Mouse (Mus musculus): ENCODE results near the gene Scaf4.
A peak's percentile ranks its signal among the peaks of the same experiment; 100 is the strongest.

The Scaf4 gene

GRCm38 (mm10) chr16:90283905-90284891 lies at the start of gene Scaf4:
Gene Scaf4, minus strand, starts transcription at chr16:90284503.
- peak; percentile 91 for DNase-seq (ENCODE audit: low read depth, low spot score)

DNA sequence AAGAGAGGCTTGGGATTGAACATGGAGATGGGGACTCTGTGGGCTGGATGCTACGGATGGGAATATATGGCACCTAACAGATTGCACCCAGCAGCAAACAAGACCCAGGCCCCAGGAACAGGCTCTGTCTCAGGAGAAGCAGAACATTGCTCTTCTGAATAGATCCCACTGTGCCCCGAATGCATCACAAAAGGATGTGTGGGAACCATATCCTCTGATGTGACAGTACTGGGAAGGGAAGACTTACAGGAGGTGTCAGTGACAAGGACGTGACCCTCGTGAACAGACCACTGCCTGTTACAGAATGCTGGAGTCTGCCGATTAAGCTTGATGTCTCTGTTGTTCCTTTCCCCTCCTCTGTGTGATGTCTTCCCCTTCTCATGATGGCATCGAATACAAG lies 48.2 kb upstream of the Scaf4 start:
- no peak for DNase-seq (ENCODE audit: low read depth, low spot score)

- DNase-seq (ENCODE audit: low read depth, low spot score), result no peak
These were observed 46.7 kb upstream of the Scaf4 start for GRCm38 (mm10) chr16:90330979-90331378.

DNA sequence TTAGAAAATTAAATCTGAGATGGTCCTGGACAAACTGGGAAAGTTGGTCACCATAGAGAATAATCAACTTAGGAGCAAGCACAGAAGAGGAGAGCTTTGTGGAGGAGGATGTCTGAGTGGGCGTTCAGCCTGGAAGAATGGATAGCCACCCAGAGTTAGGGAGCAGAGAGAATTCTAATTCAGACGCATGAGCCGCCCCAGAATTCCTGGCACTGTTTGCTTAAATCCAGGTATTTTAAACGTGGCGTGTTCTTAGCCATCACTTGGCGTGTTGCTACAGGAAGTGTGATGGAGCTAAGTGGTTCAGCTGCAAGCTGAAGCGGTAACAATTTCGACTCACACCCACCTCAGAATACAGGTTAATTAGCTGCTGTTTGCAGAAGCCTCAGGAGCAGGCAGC lies 45.2 kb upstream of the Scaf4 start:
- DNase-seq (ENCODE audit: low read depth, low spot score), result no peak

DNA sequence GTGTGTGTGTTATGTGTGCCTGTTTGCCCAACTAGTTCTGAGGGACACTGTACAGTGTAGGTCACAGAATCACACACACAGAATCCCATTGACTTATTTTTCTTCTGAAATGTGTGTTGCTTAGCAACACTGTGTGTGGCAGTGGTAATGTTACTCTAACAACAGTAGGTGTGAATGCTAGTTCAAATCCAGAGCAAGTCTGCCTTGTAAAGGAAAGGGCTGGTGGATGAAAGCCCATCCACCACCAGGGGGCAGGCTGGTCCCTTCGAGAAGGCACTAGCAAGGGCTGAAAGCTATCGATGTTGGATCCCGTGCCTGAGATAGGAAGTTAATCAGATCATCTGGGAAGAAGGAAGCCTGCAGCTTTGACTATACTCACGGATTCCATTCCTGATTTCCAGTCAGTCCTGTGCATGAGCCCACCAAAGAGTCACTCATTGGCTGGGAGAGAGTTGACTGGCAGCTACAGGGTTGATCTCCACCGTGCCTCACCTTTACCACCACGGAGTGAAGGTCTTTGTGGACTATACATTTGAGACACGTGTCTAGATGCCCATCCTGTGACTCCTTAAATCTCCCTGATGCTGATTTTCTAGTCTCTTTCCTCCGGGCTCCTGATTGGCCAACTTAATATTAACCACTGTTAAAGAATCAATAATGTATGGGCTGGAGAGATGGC lies 38.7 kb upstream of the Scaf4 start:
- peak; percentile 93 for DNase-seq (ENCODE audit: low read depth, low spot score)

DNA sequence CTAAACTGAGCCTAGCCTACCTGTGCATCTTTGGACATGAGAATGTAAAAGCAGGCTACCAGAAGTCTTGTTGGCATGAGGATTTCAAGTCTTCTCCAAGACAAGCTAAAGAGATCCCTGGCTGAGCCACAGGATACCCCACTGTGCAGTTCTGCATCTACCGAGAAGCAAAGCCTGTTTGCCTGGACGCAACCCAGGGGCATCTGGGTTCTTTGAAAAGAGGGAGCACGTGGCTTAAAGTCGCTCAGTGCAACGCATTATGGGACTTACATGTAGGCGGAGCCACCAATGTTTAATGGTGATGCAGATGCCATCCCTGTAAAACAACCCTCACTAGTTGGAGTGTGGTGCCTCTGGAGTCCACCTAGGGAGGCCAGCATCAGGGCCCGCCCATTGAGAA lies 35.0 kb upstream of the Scaf4 start:
- no peak for DNase-seq (ENCODE audit: low read depth, low spot score)

- DNase-seq (ENCODE audit: low read depth, low spot score), result no peak
These were observed 34.1 kb upstream of the Scaf4 start for GRCm38 (mm10) chr16:90318372-90318926.

GRCm38 (mm10) chr16:90317777-90318176 lies 33.5 kb upstream of the Scaf4 start:
- DNase-seq (ENCODE audit: low read depth, low spot score), result peak; percentile 50

DNA sequence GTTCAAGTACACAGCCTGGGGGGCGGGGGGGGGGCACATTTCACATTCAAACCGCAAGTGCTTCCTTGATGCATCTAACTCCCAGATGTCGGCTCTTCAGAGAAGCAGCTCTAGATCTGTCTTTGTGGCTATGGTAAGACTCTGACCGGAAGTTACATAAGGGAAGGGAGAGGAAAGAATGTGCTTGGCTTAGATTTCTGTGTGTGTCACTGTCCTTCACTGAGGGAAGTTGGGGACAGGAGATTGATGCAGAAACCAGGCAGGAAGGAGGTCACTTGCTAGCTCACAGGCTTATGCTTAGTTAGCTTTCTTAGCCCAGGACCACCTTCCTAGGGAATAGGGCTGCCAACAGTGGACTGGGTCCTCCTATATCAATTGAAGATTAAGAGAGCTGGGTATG lies 31.6 kb upstream of the Scaf4 start:
- DNase-seq (ENCODE audit: low read depth, low spot score), result no peak

DNA sequence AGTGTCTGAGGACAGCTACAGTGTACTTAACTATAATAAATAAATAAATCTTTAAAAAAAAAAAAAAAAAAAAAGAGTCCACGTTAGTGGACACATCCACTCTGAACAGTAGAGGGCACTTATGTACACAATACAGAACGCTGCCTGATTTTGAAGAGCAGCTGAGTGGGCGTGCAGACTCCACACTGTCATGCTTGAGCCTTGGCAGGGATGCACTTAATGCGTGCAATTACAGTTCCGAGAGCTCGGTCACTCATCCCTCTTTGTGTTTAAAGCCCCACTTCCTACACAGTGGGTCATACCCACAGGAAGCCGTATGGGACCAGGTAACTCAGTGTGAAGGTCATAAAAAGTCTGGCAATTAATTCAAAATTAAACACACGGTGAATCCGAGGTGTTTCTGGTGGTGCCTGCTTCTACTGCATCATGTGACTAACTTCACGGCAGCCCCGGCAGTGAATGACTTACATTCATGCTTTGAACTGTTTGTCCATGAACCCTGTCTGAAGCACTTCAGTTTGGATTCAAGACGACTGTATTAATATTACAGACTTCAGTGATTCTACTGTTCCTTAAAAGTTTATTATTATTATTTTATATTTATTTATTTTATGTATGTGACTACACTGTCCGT lies 28.3 kb upstream of the Scaf4 start:
- peak; percentile 73 for DNase-seq (ENCODE audit: low read depth, low spot score)

DNA sequence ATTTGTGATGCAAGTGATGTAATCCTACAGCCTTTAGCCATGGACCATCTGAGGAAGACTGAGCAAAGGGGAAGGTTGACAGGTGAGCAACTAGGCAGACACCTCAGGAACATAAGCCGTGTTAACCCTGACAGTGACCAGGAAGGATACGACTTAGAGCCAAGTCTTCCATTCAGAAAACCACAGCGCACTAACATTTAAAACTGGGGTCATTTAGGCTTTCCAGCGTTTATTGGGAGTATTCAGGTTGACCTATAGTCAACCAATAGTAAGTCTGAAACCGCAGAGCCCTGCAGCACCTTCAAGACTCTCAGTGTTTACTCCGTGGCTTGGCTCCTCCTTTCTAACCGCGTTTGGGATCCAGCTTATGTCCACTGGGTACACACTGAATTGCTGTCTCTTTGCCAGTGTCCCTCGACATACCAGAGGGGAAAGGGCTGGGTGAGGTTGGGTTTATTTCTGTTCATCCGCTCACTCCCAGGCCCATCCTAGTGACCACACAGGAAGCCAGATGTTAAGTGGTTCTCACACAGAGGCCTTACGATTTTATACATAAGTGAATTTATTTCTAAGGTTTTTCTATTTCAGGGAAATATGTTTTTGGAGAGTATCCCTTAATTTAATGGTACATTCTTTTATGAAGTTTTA lies 26.3 kb upstream of the Scaf4 start:
- DNase-seq (ENCODE audit: low read depth, low spot score), result peak; percentile 52

- peak; percentile 98 for DNase-seq (ENCODE audit: low read depth, low spot score)
These were observed 25.5 kb upstream of the Scaf4 start for GRCm38 (mm10) chr16:90309784-90310183.

DNA sequence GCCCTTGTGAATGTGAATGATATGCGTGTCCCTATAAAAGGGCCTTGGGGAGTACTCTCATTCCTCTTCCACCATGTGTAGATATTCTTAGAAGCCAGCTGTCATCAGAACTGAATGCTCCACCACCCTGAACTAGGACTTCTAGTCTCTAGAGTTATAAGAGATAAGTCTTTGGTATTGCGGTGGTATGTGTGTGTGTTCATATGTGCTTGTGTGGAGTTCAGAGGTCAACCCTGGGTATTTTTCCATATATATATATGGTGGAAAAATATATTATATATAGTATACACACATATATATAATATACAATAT lies 19.6 kb upstream of the Scaf4 start:
- DNase-seq (ENCODE audit: low read depth, low spot score), result no peak

GRCm38 (mm10) chr16:90303286-90303987 lies 19.1 kb upstream of the Scaf4 start:
- no peak for DNase-seq (ENCODE audit: low read depth, low spot score)

DNA sequence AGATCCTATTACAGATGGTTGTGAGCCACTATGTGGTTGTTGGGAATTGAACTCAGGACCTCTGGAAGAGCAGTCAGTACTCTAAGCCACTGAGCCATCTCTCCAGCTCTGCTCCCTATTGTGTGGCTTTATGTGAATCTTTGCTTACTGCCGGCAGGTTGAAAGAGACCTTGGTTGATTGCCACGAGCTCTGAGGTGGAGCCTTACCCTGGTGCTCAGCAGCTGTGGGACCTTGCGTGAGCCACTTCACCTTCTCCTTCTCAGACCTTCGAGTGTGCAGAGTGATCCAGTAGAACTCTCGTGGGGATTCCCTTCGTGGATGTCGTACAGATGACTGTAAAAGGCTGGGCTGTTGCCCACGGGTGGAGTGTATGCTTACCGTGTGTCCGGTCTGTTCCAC lies 17.4 kb upstream of the Scaf4 start:
- DNase-seq (ENCODE audit: low read depth, low spot score), result no peak

DNA sequence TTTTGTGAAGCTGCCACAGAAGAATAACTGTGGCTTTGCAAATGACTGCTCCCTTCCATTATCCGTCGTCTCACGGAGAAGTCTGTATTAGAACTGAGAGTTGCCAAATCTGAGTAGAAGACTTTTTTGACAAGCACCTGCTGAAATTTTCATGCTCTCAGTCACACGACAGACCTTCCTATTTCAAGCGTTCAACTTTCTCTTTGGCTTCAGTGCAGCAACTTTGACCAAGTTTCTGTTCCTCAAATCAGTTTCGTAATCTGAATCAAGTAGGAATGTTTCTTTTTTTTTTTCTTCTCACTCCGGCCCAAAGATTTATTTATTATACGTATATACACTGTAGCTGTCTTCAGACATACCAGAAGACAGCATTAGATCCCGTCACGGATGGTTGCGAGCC lies 16.6 kb upstream of the Scaf4 start:
- no peak for DNase-seq (ENCODE audit: low read depth, low spot score)

GRCm38 (mm10) chr16:90299591-90299990 lies 15.3 kb upstream of the Scaf4 start:
- DNase-seq (ENCODE audit: low read depth, low spot score), result peak; percentile 94

DNA sequence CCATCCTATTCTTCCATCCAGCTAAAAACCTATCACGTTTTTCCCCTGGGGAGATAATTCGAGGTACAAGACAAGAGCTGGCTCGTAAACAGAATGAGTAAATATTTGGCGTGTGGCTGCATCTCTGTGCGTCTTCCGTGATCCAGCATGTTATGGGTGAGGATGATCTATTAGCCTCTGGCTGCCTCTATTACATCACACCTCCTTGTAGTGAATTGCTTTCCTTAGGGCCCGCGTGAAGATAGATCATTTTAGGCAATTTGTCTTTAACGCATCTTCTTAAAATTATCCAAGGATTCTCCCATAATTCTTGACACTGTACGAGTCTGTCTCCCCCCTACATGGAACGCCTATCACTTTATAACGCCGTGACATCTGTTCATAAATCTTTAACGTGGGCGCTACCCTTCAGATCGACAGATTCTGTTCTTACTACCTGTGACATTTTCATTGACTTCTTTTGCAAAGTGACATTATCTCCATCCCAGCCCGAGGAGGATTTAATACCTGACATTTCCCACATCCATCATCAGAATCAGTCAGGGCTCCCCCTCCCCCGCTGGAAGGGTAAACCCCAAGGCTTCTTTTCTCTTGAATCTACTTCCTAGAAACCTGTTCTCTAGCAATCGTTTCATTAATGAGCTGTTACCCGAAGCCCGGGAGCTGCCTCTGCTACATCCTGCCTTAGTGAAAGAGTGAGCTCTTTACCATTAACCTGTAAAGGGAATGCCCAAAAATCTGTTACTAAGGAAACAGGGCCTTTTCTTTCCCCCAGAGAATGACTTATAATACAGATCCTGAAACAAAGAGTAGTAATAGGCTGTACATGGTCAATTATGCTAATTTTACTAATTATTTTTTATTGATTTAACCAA lies 14.4 kb upstream of the Scaf4 start:
- DNase-seq (ENCODE audit: low read depth, low spot score), result no peak

DNA sequence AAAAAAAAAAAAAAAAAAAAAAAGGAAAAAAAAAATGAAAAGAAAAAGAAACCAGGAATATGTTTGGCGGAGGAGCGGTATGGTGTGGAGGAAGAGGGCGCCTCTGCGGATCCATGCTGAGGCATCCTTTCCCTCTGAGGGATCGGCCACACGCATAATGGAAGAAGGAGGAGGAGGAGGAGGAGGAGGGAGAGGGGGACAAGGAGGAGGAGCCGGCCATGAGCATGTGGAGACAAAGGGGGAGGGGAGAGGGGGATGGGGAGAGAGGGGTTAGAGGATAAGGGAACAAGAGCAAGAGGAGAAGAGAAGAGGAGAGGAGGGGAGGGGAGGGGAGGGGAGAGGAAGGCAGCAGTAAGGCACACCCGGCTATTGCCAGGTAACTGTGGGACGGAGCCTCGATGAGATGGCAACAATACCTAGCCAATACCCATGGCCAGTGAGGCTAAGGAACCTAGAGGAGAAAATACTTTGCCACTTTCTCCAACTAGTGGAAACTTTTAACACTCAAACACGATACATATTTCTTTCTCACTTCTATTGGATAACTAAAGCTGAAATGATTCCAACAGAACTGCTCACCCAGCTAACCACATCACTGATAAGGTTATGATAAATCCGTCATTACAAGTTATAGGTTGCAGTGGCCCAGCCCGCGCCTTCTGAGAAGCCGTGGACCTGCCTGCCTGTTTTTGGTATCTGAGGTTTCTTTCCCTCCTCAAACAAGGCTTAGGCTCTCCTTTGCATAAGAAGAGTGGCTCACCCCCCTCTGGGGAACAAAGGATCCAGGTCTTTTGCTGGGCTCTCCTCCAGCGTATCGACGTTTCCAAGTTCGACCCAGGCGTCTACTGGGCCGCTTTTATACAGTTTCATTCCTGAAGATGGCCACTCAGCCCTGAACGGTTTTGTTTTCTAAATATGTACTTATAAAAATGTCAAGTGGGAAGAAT lies 13.4 kb upstream of the Scaf4 start:
- peak; percentile 91 for DNase-seq (ENCODE audit: low read depth, low spot score)

Measured in ES-CJ7 (cell line).